Mouse (Mus musculus) cerebellum, adult 11-12 months (tissue): ENCODE results near the gene Aebp2.

Experiments used
- DNase-seq: peaks from one replicate; pipeline ENCODE4 v3.0.0; 2022

Gene Aebp2

GRCm38 (mm10) chr6:140701259-140701658, 78.8 kb downstream of the Aebp2 start:
- DNase-seq: no peak

GRCm38 (mm10) chr6:140705132-140705531, 82.7 kb downstream of the Aebp2 start:
- DNase-seq: no peak

DNA sequence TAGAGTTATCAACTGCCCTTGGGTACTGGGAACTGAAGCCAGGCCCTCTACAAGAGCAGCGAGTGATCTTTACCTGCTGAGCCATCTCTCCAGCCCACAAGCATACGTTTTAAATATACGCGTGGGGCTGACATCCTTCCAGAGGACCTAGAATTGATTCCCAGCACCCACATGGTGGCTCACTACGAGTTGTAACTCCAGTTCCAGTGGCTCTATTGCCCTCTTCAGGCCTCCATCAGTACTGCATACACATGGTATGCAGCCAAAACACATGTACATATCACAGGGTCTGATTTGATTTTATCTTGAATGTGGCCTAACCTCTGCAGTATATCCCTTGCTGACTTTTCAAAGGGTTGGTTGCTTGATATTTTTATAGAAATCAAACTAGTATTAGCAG, 83.6 kb downstream of the Aebp2 start:
- no peak for DNase-seq

DNA sequence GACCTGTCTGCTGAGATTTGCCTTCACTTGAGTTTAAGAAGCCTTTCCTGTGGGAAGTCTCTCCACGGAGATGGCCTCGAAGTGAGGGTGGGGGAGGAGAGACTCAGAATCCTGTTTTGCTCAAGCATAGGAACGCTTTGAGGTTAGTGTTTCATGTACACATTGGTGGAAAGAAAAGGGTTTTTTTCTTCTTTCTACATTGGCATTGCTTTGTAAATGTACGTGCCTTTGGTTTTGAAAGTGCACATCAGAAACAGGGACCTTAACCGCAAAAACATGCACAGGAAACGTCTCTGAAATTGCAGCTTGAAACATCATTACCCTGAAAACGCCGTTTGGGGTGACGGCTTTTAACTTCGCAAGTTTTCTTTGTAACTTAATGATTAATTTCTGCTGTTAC, 85.6 kb downstream of the Aebp2 start:
- DNase-seq: no peak

GRCm38 (mm10) chr6:140709415-140710107, 87.1 kb downstream of the Aebp2 start:
- no peak for DNase-seq

DNA sequence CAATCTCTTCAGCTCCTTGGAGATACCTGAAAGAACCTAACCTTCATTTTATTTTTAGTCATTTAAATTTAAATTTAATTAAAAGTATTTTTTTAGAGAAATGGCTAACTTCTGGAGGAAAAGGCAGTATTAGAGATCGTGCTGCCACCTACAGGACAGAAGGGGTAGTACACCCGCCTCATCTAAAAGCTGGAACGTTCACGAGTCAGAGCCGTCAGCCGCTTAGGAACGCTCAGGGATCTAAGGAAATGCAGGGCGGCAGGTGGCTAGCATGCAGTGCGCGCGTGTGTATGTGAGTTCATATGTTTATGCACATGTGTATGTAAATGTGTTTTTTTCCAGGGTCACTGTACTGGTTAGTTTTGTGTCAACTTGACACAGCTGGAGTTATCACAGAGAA, 90.3 kb downstream of the Aebp2 start:
- peak; percentile 63 for DNase-seq

DNA sequence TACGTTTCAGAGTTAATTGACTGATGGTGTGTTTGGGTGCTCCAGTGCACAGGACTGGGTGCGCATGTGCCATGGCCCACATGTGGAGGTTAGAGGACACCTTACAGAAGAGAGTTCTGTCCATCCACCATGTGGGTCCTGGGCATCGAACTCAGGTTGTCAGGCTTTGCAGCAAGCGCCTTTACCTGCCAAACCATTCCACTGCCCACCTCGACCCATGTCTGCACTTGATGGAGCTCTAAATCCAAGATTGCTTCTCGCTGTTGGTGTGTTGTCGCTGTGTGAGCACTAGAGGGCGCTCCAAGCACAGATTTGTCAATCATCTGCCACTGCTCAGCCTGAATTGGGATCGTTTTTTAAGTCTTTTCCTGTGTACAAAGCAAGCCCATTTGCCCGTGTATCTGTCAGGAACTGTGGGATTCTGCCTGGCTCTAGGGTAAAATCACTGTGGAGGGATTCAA, 92.5 kb downstream of the Aebp2 start:
- peak; percentile 61 for DNase-seq

DNA sequence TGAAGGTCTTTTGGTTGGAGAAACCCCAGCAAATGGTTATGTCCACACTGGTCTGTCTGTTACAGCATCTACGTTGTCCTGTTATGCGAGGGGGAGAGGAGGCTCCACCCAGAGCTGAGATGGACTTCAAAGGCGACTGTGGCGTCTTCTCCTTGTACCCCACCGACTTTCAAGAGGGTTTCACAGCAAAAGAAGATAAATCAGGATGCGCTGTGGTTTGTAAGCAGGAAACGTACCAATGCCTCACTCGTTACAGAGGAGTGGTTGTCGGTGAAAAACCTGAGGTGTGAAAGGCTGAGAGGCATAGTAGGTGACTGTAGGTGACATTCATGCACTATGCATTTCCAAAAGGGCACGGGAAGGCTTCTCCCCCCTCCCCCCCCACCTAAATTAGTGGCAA, 99.6 kb downstream of the Aebp2 start:
- no peak for DNase-seq
